Mouse (Mus musculus): ENCODE data around the gene Moap1.

The Moap1 gene

DNA sequence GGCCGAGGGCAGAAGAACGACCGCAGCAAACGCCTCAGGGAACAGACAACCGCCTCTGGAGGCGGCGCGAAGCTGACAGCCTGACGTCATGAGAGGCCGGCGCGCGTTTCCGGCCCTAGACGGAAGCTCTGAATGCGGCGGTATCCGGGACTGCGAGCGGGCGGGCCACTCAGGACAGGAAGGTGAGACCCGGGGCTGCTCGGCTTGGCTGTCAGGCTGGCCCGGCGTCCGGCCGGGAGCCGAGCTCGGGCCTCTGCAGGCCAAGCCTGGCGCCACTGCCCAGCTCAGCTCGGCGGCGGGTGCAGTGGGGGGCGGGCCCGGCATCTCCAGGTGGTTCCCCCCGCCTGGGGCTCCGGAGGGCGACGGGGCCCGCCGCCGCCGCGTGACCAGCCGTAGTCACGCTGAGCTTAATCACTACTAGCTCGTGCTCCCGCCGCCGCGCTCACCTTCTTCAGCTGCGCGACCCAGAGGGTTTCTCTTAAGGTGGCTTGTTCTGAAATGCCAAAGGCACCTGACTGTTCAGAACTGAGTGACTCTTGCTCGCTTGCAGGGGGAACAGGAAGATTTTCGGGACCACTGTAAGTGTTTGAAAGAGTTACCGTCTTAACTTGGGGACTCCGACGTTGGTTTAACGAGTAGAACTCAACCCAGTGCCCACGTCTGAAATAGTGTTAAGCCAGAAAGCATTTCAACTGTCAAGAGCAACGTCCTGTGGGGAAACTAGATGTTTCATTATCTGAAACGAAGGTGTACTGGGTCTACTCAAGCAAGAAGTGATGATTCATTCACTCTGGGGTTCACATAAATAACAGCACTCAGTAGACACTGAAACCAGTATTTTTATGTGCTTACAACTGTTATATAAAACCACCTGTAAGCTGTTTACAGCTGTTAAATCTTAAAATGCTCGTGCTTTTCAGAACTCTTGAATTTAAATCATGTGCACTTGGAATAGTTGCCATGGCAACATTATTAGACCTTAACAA lies at the start of gene Moap1, which contains the start of gene Tmem251:
TSS of gene Moap1 (minus strand) at position 73 of the 986 bp plus-strand sequence.
TSS of gene Tmem251 (plus strand) at position 174 of the 986 bp plus-strand sequence.
- peak; percentile 94 for DNase-seq

- no peak for DNase-seq
Measured at GRCm38 (mm10) chr12:102787927-102788326, 44.5 kb upstream of the Moap1 start.

DNA sequence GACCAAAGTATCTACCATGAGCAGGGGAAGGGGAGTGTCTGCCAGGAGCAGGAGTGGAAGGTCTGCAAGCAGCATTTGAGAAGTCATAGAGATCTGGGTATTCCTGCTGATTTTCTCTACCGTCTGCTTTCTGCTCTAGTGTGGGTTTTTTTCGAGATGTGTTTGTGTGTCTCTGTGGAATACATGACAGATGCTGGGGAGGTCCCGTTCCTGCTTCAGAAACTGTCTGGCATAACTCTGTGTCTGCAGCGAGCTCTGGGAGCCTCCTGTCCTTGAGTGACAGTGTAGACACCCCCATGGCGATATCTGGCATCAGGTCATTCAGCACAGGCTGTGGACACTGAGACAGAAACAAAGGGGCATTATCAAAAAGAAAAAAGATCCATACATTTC lies 42.1 kb upstream of the Moap1 start:
- DNase-seq: no peak

- DNase-seq: no peak
Measured at GRCm38 (mm10) chr12:102784899-102785592, 41.6 kb upstream of the Moap1 start.

DNA sequence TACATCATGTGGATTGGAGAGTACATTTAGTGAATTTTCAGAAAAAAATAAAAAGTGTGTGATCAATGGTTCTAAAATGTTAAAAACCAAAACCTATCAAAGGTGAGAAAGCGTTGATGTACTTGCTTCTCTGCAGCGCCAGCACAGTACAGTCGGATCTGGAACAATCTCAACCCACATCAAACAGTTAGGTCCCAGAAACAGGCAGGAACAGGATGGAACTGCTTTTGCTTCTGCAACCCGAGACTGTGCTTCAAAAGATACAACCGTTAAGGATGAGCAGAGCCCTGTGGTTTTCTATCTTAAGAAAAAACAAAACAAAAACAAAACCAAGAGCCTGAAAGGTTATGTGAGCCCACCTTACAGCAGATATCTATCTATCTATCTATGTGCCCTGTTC lies 39.4 kb upstream of the Moap1 start:
- DNase-seq: no peak

DNA sequence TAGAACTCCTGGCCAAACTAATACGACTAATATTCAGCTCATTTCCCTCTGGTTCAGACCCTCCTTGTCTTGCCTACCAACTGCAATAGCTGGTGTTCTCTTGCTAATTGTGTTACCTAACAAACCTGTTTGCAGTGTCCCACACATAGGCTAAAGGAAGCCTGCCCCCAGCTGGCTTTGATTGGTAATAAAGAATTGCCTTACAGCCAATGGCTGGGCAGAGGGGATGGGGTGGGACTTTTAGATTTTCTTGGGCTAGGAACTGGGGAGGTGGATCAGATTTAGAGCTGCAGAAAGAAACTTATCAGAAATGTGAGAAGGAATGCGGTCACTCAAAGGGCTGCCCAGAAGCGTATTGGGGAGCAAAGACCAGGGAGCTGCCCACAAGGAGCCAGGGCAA lies 36.0 kb upstream of the Moap1 start:
- peak; percentile 23 for DNase-seq

- no peak for DNase-seq
Measured at GRCm38 (mm10) chr12:102778151-102778550, 34.7 kb upstream of the Moap1 start.

DNA sequence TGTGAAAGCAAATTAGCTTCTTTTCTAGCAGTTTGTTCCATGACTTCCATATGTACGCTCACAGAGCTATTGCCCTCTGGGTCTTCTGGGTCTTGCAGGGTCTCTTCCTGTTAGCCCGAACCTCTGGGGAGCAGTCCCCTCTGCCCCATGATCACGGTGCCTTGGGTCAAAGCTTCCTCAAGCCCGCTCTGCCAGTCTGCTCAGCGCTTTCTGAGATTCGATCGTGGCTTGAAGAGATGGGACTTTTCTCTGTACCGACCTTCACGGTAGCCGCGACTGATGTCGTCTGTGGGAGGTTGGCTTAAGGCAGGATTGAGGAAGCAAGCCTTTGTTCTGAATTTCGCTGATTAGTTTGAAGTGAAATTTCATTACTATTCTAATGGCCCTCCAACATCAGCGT lies 32.6 kb upstream of the Moap1 start:
- DNase-seq: no peak

GRCm38 (mm10) chr12:102772676-102773075 lies 29.2 kb upstream of the Moap1 start:
- no peak for DNase-seq

DNA sequence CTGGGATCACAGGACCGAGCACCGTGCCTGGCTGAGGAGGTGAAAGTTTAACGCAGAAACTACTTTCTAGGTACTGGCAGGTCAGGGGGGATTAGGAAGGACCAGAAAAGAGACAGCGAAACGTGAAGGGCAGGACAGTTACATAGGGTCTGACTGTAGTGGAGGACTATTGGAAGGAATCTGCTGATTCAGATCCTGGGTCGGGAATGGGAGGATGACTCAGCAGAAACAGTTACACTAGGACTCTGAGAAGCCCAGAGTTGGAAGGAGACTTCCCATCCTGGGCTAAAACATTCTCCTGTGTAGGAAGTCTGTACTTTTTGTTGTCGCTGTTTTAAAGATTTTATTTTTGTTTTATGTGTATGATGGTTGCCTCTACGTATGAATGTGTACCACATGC lies 28.1 kb upstream of the Moap1 start:
- DNase-seq: no peak

- peak; percentile 37 for DNase-seq
Measured at GRCm38 (mm10) chr12:102769000-102769399, 25.5 kb upstream of the Moap1 start.

DNA sequence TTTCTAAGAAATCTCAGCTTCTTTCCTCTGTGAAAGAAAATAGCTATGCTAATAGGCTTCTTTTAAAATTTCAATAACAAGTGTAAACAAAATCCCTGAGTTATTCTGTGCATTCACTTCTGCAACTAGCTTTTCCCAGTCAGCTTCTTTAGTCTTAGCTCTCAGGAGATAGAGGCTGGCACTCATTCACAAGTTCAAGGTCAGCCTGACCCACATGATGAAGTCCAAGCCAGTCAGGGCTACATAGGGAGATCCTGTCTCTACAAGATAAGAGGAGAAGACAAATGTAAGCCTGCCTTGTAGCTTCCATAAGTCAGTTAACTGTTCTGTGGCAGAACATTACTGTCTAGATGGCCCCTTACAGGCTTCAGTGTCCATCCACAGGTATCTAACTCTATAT lies 20.2 kb upstream of the Moap1 start:
- no peak for DNase-seq

- DNase-seq: no peak
Measured at GRCm38 (mm10) chr12:102761668-102762067, 18.2 kb upstream of the Moap1 start.

GRCm38 (mm10) chr12:102758936-102759335 lies 15.5 kb upstream of the Moap1 start:
- DNase-seq: peak; percentile 11

GRCm38 (mm10) chr12:102758403-102758756 lies 14.9 kb upstream of the Moap1 start, which contains the start of gene Gm20604:
TSS of gene Gm20604 (minus strand) at chr12:102758672.
- DNase-seq: no peak

DNA sequence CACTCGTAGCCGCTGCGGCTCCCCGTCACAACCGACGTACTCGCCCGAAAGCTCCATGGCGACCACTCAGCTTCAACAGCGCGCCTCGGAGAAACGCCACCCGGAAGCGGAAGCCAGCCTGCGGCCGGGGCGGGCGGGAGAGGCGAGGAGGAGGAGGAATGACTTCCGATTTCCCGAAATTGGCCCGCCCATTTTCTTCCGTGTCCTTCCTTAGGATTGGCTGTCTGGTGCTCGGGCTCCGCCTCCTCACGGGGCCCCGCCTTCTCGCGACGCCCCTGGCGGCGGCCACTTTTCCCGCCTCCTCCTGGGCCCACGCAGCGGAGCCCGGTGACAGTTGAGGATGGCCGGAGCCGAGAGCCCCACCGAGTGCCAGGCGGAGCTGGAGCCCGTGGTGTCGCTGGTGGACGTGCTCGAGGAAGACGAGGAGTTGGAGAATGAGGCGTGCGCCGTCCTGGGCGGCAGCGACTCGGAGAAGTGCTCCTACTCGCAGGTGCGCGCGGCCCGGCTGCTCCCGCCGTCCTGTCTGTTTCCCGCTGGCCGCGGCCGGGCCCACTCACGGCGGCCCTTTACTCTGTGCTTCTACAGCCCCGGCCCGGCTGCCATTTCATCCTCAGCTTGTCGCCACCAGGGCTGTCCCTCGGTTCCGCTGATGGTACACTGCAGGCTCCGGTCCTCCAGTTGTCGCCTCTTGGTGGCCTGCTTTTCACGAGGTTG lies 14.4 kb upstream of the Moap1 start, which contains the start of the genes Gm28051, Gon7 and Ubr7:
TSS of gene Gm28051 (minus strand) at position 77 of the 714 bp plus-strand sequence.
TSS of gene Gon7 (minus strand) at position 115 of the 714 bp plus-strand sequence.
TSS of gene Ubr7 (plus strand) at position 279 of the 714 bp plus-strand sequence.
- DNase-seq: peak; percentile 98

GRCm38 (mm10) chr12:102757055-102757688 lies 13.7 kb upstream of the Moap1 start:
- DNase-seq: no peak

- no peak for DNase-seq
Measured at GRCm38 (mm10) chr12:102756304-102756703, 12.8 kb upstream of the Moap1 start.

GRCm38 (mm10) chr12:102748256-102748655 lies 4.8 kb upstream of the Moap1 start:
- no peak for DNase-seq

GRCm38 (mm10) chr12:102744839-102745238 lies 1.4 kb upstream of the Moap1 start:
- DNase-seq: no peak

- DNase-seq: no peak
Measured at GRCm38 (mm10) chr12:102743036-102743588, 349 bp downstream of the Moap1 start.

DNA sequence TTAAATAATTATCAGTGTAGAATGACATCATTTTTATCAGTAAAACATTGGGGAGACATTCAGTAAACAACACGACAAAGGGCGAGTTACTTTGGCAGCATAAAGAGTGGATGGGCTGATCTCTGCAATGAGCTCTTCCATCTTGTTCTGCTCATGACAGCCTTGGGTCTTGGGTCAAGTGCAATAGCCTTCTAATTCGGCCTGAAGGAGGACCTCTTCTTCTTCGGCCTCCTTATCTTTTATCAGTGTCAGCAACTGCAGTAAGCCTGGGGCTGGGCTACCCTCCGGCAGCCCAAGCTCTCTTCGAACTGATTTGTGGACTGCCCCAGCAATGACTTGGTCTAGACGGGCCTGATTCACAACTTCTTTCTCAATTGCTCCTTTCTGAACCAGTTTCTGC lies 1.4 kb downstream of the Moap1 start:
- DNase-seq: no peak

Data from kidney, postnatal 14 days (tissue).